Mouse (Mus musculus): Measurements from ENCODE around the gene Atp13a3.

Atp13a3 gene

GRCm38 (mm10) chr16:30278406-30278805, 127.4 kb downstream of the Atp13a3 start:
- no peak for DNase-seq (ENCODE audit: low spot score)

DNA sequence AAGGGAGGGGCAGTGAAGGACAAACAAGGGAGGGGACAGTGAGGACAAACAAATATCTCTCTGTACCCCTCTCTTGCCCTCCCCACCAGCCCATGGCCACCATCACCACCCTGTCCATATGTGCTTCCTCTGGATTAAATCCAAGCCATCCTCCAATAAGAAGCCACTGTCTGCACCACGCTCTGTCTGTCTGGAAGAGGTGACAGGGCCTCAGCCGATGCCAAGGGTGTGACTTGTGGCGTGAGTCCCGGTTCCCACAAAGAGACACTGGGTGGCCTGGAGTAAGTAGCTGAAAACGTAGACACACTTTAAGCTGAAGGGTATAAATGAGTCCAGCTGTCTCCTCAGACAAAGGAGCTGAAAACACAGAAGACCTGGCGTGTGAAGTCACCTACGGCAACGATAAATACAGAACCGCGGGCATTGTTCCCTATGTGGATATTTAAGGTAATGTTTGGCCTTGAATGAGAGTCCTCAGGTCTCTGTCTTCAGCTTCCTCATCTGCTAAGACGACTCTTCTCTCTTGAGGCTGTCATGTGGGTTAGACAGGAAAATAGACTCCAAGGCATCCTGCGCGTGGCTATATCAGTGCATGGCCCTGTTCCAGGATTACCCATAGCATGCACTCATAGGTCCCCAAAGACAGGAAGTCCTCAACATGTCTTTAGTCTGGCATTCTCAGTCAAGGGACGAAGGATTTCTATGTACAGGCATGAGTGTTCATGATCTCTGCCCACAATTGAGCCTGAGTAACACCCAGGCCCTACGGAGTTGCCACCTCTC, 130.0 kb downstream of the Atp13a3 start:
- DNase-seq (ENCODE audit: low spot score) = no peak

DNA sequence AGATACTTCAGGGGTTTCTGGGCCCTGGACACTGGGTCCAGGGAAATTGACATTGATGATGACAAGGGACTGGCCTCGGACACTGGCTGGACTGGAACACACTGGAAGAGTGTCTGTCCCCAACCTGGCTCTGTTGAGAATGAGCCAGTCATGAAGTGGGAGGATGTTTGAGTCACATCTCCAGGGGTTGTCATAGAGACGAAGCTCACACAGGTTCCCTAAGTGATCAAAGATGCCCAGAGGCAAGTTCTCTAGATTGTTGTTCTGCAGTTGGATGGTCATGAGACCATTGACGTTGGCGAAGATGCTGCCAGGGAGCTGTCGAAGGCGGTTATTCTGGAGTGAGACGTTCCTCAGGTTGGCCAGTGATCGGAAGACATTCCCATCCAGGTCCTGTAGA, 132.7 kb downstream of the Atp13a3 start:
- no peak for DNase-seq (ENCODE audit: low spot score)

GRCm38 (mm10) chr16:30271941-30272595, 133.7 kb downstream of the Atp13a3 start:
- DNase-seq (ENCODE audit: low spot score) = no peak

DNA sequence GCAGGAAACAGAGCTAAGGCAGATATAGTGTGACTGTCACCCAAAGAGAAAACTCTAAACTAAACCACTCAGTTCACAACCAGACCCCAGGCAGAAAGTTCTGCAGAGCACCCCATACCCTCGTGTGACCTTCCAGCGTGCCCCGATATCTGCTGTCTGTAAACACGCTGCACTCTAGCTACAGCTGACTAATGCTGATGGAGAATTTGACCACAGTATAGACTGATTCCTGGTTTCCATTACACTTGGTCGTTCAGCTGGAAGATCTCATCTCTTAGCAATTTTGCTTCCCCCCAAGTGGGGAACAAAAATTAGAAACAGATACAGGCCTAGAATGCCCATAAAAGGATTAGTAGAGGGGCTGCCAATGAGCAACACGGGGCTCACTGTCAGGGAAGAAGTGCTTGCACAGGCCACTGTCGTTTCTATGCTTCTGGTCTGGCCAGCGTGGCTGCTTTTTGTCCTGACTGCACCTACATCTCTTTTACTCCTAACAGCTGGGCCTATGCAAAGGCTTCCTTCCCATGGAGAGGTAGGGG, 134.5 kb downstream of the Atp13a3 start:
- no peak for DNase-seq (ENCODE audit: low spot score)

- DNase-seq (ENCODE audit: low spot score) = no peak
Measured at GRCm38 (mm10) chr16:30267359-30267758, 138.4 kb downstream of the Atp13a3 start, which contains the start of gene Cpn2. TSS of gene Cpn2 (minus strand) at chr16:30267499.

GRCm38 (mm10) chr16:30266561-30266960, 139.2 kb downstream of the Atp13a3 start:
- no peak for DNase-seq (ENCODE audit: low spot score)

DNA sequence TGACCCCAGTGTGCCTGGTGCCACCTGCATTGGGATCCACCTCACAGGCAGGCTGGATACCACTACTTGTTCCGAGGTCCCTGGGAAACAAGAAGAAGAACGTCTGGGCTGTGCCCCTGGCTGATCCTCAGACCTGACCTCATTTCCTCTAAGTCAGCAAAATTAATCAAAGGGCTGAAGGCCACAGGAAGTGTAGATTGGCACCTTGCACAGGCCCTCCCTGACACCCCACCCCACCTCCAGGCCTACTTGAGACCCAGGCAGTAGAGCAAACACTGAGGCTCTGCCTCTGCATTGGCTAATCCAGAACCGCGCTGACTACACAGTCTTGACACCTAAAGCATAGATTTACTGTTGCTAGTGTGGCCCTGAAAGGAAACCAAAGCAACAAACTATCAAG, 140.2 kb downstream of the Atp13a3 start:
- DNase-seq (ENCODE audit: low spot score) = no peak

DNA sequence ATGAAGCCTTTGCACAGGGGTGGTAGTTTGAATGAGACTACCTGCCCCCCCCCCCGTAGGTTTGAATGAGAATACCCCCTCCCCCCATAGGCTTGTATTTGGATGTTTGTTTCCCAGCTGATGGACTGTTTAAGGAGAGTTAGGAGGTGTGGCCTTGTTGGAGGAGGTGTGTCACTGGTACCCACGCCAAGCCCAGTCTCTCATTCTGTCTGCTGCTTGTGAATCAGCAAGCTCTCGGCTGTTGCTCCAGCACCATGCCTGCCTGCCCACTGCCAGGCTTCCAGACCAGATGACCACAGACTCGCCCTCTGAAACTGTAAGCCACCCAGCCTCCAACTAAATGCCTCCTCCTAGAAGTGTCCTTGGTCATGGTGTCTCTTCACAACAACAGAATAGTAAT, 142.6 kb downstream of the Atp13a3 start:
- DNase-seq (ENCODE audit: low spot score) = no peak

DNA sequence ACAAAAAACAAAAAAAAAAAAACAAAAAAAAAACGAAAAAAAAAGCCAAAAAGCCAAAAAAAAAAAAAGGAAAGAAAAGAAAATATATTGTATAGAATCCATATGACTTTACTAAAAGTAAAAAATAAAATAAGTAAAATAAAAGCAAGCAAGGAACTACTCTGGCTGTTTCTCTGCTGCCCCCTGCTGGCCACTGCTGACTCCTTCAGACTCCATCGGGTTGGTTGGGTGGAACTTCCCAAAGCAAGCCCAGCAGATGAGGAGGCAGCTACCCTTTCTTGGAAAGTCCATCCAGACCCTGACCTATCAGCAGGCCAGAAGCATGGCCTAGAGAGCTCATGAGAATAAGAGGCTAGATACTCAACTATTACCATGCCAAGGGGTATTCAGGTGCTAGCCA, 143.1 kb downstream of the Atp13a3 start:
- DNase-seq (ENCODE audit: low spot score) = peak; percentile 88
